Mouse (Mus musculus) thymus, postnatal 25 days (tissue): ENCODE measurements around the gene Krtap4-1.

Source experiments
- DNase-seq: peaks from one replicate; pipeline ENCODE4 v3.0.0; 2022

Krtap4-1 gene

GRCm38 (mm10) chr11:99583245-99583704, 44.8 kb downstream of the Krtap4-1 start, which contains the start of gene Krtap1-4:
Gene Krtap1-4 (minus strand): TSS chr11:99583654.
- no peak for DNase-seq

GRCm38 (mm10) chr11:99581564-99581963, 46.5 kb downstream of the Krtap4-1 start:
- DNase-seq: no peak

GRCm38 (mm10) chr11:99581051-99581450, 47.0 kb downstream of the Krtap4-1 start:
- DNase-seq: no peak

- DNase-seq: no peak
Observed at GRCm38 (mm10) chr11:99580636-99581035, 47.4 kb downstream of the Krtap4-1 start, which contains the start of gene Krtap1-5. Gene Krtap1-5 (minus strand): TSS chr11:99581016.
